Mouse (Mus musculus) CH12.LX (cell line): ENCODE results near the gene Fosl2.

Experiments
- CTCF ChIP-seq, 2 experiments: IDR thresholded peaks in 1 of 2; conservative IDR thresholded peaks in 1 of 2; 2 replicates each; pipeline ENCODE4 v1.5.1; 2011 to 2012; ENCODE audit warnings: low read depth in 2 of 2, low read length in 2 of 2, improper control_type of control experiment in 1 of 2, inconsistent platforms in 1 of 2, mild to moderate bottlenecking in 1 of 2, moderate library complexity in 1 of 2
- EP300 ChIP-seq: IDR thresholded peaks from 2 replicates; pipeline ENCODE4 v1.6.1; 2011; ENCODE audit warnings: low read length, improper control_type of control experiment
- HCFC1 ChIP-seq: IDR thresholded peaks from 2 replicates; pipeline ENCODE4 v1.6.1; 2012; ENCODE audit warnings: low read depth, mild to moderate bottlenecking, inconsistent platforms, low read length, improper control_type of control experiment
- MAZ ChIP-seq: IDR thresholded peaks from 2 replicates; pipeline ENCODE4 v1.6.1; 2012; ENCODE audit warnings: low read depth, mild to moderate bottlenecking, inconsistent platforms, low read length, improper control_type of control experiment, moderate library complexity
- MYC ChIP-seq: IDR thresholded peaks from 2 replicates; pipeline ENCODE4 v1.6.1; 2011; ENCODE audit warnings: low read depth, mild to moderate bottlenecking, improper control_type of control experiment, low read length
- POLR2A ChIP-seq: IDR thresholded peaks from 2 replicates; pipeline ENCODE4 v1.6.1; 2011; ENCODE audit warnings: low read depth, mild to moderate bottlenecking, improper control_type of control experiment, low read length
- TCF12 ChIP-seq: IDR thresholded peaks from 2 replicates; pipeline ENCODE4 v1.6.1; 2014; ENCODE audit warnings: low read depth, mild to moderate bottlenecking, inconsistent platforms, low read length, improper control_type of control experiment

GRCm38 (mm10) chr5:32120901-32121376, 14.7 kb upstream of the Fosl2 start:
- no peak for TF ChIP-seq CTCF (conservative IDR thresholded peaks at IDR 0.05 in 1 of 2, IDR thresholded peaks at IDR 0.05 in 1 of 2; ENCODE audit: low read depth in 2 of 2, low read length in 2 of 2)
- TF ChIP-seq HCFC1: no peak
- no peak for TF ChIP-seq POLR2A
- TF ChIP-seq EP300: no peak
- TF ChIP-seq TCF12: no peak
- TF ChIP-seq MAZ: no peak
- no peak for TF ChIP-seq MYC
